Mouse (Mus musculus) heart, postnatal 4 days (tissue): ENCODE measurements around the gene Scn2b. TPM values are rescaled to one million over a fixed set of nuclear protein-coding genes. Genes with fewer than 3 reads are reported as not detected.

Source experiments
- DNase-seq: peaks from one replicate; pipeline ENCODE4 v3.0.0; 2021
- total RNA-seq, 2 experiments: library from RNA; stranded (reverse); gene quantifications; 2 replicates each; pipeline ENCODE4 v1.2.3; 2021

Gene Scn2b
- total RNA-seq, 2 experiments from 2014 or later, result 0.56 to 0.64 TPM

GRCm38 (mm10) chr9:45120567-45120966, 3.0 kb downstream of the Scn2b start:
- DNase-seq, result no peak

- DNase-seq, result no peak
Measured at GRCm38 (mm10) chr9:45121001-45121400, 3.4 kb downstream of the Scn2b start.

GRCm38 (mm10) chr9:45121769-45122168, 4.2 kb downstream of the Scn2b start:
- peak; percentile 83 for DNase-seq

- DNase-seq, result peak; percentile 35
Measured at GRCm38 (mm10) chr9:45122209-45122761, 4.7 kb downstream of the Scn2b start.

- no peak for DNase-seq
Measured at GRCm38 (mm10) chr9:45125211-45125610, 7.6 kb downstream of the Scn2b start.

- no peak for DNase-seq
Measured at GRCm38 (mm10) chr9:45126941-45127340, 9.4 kb downstream of the Scn2b start.

GRCm38 (mm10) chr9:45130119-45130518, 12.5 kb downstream of the Scn2b start:
- DNase-seq, result no peak

- DNase-seq, result peak; percentile 70
Measured at GRCm38 (mm10) chr9:45133484-45134310, 16.1 kb downstream of the Scn2b start.

- DNase-seq, result no peak
Measured at GRCm38 (mm10) chr9:45136442-45137169, 19.0 kb downstream of the Scn2b start.

- peak; percentile 55 for DNase-seq
Measured at GRCm38 (mm10) chr9:45138191-45139032, 20.8 kb downstream of the Scn2b start, which contains the start of gene Scn4b. Gene Scn4b (plus strand): TSS chr9:45138395.

GRCm38 (mm10) chr9:45139082-45139481, 21.5 kb downstream of the Scn2b start:
- no peak for DNase-seq

GRCm38 (mm10) chr9:45140945-45141344, 23.4 kb downstream of the Scn2b start:
- no peak for DNase-seq

- no peak for DNase-seq
Measured at GRCm38 (mm10) chr9:45142686-45143085, 25.1 kb downstream of the Scn2b start.

- DNase-seq, result no peak
Measured at GRCm38 (mm10) chr9:45145533-45146266, 28.1 kb downstream of the Scn2b start.

- peak; percentile 82 for DNase-seq
Measured at GRCm38 (mm10) chr9:45146267-45146597, 28.6 kb downstream of the Scn2b start.

- no peak for DNase-seq
Measured at GRCm38 (mm10) chr9:45150933-45151332, 33.4 kb downstream of the Scn2b start.

- no peak for DNase-seq
Measured at GRCm38 (mm10) chr9:45153361-45153760, 35.8 kb downstream of the Scn2b start.

GRCm38 (mm10) chr9:45167903-45168302, 50.3 kb downstream of the Scn2b start:
- no peak for DNase-seq

GRCm38 (mm10) chr9:45170150-45170549, 52.6 kb downstream of the Scn2b start:
- DNase-seq, result no peak

GRCm38 (mm10) chr9:45171073-45171610, 53.6 kb downstream of the Scn2b start:
- DNase-seq, result no peak

- no peak for DNase-seq
Measured at GRCm38 (mm10) chr9:45173475-45173874, 55.9 kb downstream of the Scn2b start.
